8 mouse cellular contexts compared by ENCODE assay signal in the genomic region with DNA sequence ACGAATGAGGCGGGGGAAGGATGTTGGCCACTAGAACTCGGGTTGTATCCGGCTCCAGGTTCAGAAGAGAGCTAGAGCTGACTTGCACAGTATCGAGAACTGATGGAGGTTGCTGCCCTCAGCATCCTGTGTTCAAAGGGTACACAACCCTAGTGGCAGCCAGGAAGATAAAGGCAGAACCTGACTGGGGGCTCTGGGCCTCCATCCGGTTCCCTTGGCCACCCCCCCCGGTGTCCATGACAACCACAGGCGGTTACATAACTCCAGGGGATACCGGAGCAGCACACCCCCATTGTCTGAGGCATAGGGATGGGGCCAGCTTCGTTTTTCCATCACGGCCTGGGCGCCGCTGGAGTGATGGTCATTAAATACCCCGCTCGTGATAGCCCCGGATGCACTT. TPM values are rescaled to one million over a fixed set of nuclear protein-coding genes. Genes with fewer than 3 reads are reported as not detected.
DNase-seq lines count a peak whose midpoint lies in the region; ATAC-seq and TF ChIP-seq lines count a peak whose summit lies in the region.

No protein-coding gene starts in this region.

- no peak for ATAC-seq in forebrain, embryonic 16.5 days
- no peak for ATAC-seq in intestine, embryonic 16.5 days
- ATAC-seq in liver, embryonic 14.5 days (ENCODE audit: insufficient read depth), result no peak
- ATAC-seq in neural tube, embryonic 11.5 days (ENCODE audit: insufficient read depth, low FRiP score, low TSS enrichment), result peak; percentile 10; the same call in 1 of the 2 replicates

- no peak for TF ChIP-seq EP300 in liver, embryonic 14.5 days (IDR thresholded peaks at IDR 0.05; ENCODE audit: low read depth)

- H3K4me2 ChIP-seq in forebrain, embryonic 16.5 days (ENCODE audit: low read length), result peak overlapping the region; percentile 82
- H3K4me2 ChIP-seq in intestine, embryonic 16.5 days (ENCODE audit: low read depth, low read length), result peak overlapping the region; percentile 89
- H3K4me2 ChIP-seq in liver, embryonic 14.5 days (ENCODE audit: low read depth), result peak overlapping the region; percentile 82
- H3K4me2 ChIP-seq in neural tube, embryonic 11.5 days (ENCODE audit: low read depth), result peak overlapping the region; percentile 85

- peak overlapping the region; percentile 55 for H3K4me3 ChIP-seq in forebrain, embryonic 16.5 days (replicated peaks; ENCODE audit: low read length)
- H3K4me3 ChIP-seq in intestine, embryonic 16.5 days (ENCODE audit: low read length), result peak overlapping the region; percentile 81
- peak overlapping the region; percentile 68 to 71 for H3K4me3 ChIP-seq in liver, embryonic 14.5 days (ENCODE audit: insufficient read depth in 1 of 2, low read depth in 2 of 2, low read length in 2 of 2)
- peak overlapping the region; percentile 93 for H3K4me3 ChIP-seq in neural tube, embryonic 11.5 days (ENCODE audit: low read depth, low read length)

- TF ChIP-seq CTCF in liver, embryonic 14.5 days (IDR thresholded peaks at IDR 0.05; ENCODE audit: low read depth), result no peak

- H3K36me3 ChIP-seq in forebrain, embryonic 16.5 days (ENCODE audit: control insufficient read depth, insufficient read depth), result peaks cover 10% of the 10 kb centered on the region
- H3K36me3 ChIP-seq in intestine, embryonic 16.5 days (ENCODE audit: control insufficient read depth, insufficient read depth, low read length), result peaks cover 7% of the 10 kb centered on the region
- H3K36me3 ChIP-seq in liver, embryonic 14.5 days (replicated peaks; ENCODE audit: control insufficient read depth, insufficient read depth, low read depth), result peaks cover 2% of the 10 kb centered on the region; the same call in 1 of the 2 replicates
- peaks cover 10% of the 10 kb centered on the region for H3K36me3 ChIP-seq in neural tube, embryonic 11.5 days (ENCODE audit: control insufficient read depth, insufficient read depth, low read length)

- peaks cover 43% of the 10 kb centered on the region for H3K4me1 ChIP-seq in forebrain, embryonic 16.5 days (replicated peaks; ENCODE audit: control insufficient read depth, insufficient read depth, low read length)
- H3K4me1 ChIP-seq in intestine, embryonic 16.5 days (ENCODE audit: control insufficient read depth, insufficient read depth, low read length), result peaks cover 21% of the 10 kb centered on the region
- H3K4me1 ChIP-seq in liver, embryonic 14.5 days (replicated peaks; ENCODE audit: control insufficient read depth in 2 of 2, insufficient read depth in 2 of 2, low read length in 1 of 2), result peaks cover 11 to 17% of the 10 kb centered on the region in 2 experiments
- H3K4me1 ChIP-seq in neural tube, embryonic 11.5 days (ENCODE audit: control insufficient read depth, insufficient read depth, low read length), result peaks cover 18% of the 10 kb centered on the region

- H3K27me3 ChIP-seq in forebrain, embryonic 16.5 days (replicated peaks; ENCODE audit: control insufficient read depth, insufficient read depth, low read length), result no peaks in the 10 kb centered on the region
- H3K27me3 ChIP-seq in intestine, embryonic 16.5 days (replicated peaks; ENCODE audit: control insufficient read depth, insufficient read depth, low read length), result no peaks in the 10 kb centered on the region
- no peaks in the 10 kb centered on the region for H3K27me3 ChIP-seq in liver, embryonic 14.5 days (ENCODE audit: control insufficient read depth, insufficient read depth, low read length)
- no peaks in the 10 kb centered on the region for H3K27me3 ChIP-seq in neural tube, embryonic 11.5 days (ENCODE audit: control insufficient read depth, insufficient read depth, low read length)

- peak overlapping the region; percentile 76 for H3K9ac ChIP-seq in forebrain, embryonic 16.5 days (replicated peaks; ENCODE audit: low read depth, low read length)
- peak overlapping the region; percentile 88 for H3K9ac ChIP-seq in intestine, embryonic 16.5 days (ENCODE audit: low read depth, low read length)
- peak overlapping the region; percentile 80 for H3K9ac ChIP-seq in liver, embryonic 14.5 days (replicated peaks)
- H3K9ac ChIP-seq in neural tube, embryonic 11.5 days (ENCODE audit: low read length), result peak overlapping the region; percentile 87

- DNase-seq in left cerebral cortex, adult 18-20 months (ENCODE audit: low spot score in 2 of 2), result peak; percentile 54 to 68
- no peak for DNase-seq in left cerebral cortex, postnatal 4 days
- DNase-seq in cerebellum, adult 11 months, result peak; percentile 75
- DNase-seq in liver, embryonic 14.5 days (ENCODE audit: low read depth in 3 of 3, low spot score in 3 of 3), result peak in 1 of 3 experiments; percentile 29
- peak; percentile 46 for DNase-seq in neural tube, embryonic 11.5 days (ENCODE audit: low spot score)
- no peak for DNase-seq in urinary bladder, adult 18-20 months (ENCODE audit: low spot score in 2 of 2)

- intact Hi-C loops in left cerebral cortex, postnatal 4 days (cut with DNase I), result no loop called here

- no peak overlapping the region; the same call in 1 of the 2 replicates for H3K27ac ChIP-seq in forebrain, embryonic 16.5 days (ENCODE audit: low read length)
- no peak overlapping the region for H3K27ac ChIP-seq in intestine, embryonic 16.5 days (ENCODE audit: low read length)
- H3K27ac ChIP-seq in liver, embryonic 14.5 days, result no peak overlapping the region
- no peak overlapping the region; the same call in 1 of the 2 replicates for H3K27ac ChIP-seq in neural tube, embryonic 11.5 days (ENCODE audit: low read depth, low read length)

- WGBS in forebrain, embryonic 16.5 days, result 2% methylated on average over 16 of the region's 16 CpGs
- WGBS in intestine, embryonic 16.5 days, result 8% methylated on average over 16 of the region's 16 CpGs
- WGBS in liver, embryonic 14.5 days (ENCODE audit: insufficient replicate concordance), result 7% methylated on average over 16 of the region's 16 CpGs
- 6% methylated on average over 16 of the region's 16 CpGs for WGBS in neural tube, embryonic 11.5 days

- H3K9me3 ChIP-seq in forebrain, embryonic 16.5 days (ENCODE audit: control insufficient read depth, low read length), result no peaks in the 10 kb centered on the region
- H3K9me3 ChIP-seq in intestine, embryonic 16.5 days (ENCODE audit: control insufficient read depth, low read length), result no peaks in the 10 kb centered on the region
- no peaks in the 10 kb centered on the region for H3K9me3 ChIP-seq in liver, embryonic 14.5 days (ENCODE audit: control insufficient read depth, low read length)
- H3K9me3 ChIP-seq in neural tube, embryonic 11.5 days (ENCODE audit: control insufficient read depth, low read length), result no peaks in the 10 kb centered on the region

RNA-seq across cellular contexts. Expression of gene Abhd8, which starts 0.7 kb away (rescaled TPM):
- 100 to 1,000 TPM; 318 to 342 TPM for total RNA-seq in left cerebral cortex, adult 18-20 months (2021)
- total RNA-seq in left cerebral cortex, postnatal 4 days (2021), result 100 to 1,000 TPM; 113 to 121 TPM
- 113 and 127 TPM in 2 replicates for polyA plus RNA-seq in forebrain, embryonic 16.5 days (2015; fragmentation: Nextera tagmentation; extraction: Ambion mirVana)
- 24.0 and 25.1 TPM in 2 replicates for polyA plus RNA-seq in intestine, embryonic 16.5 days (2015; fragmentation: Nextera tagmentation; extraction: Ambion mirVana)
- polyA plus RNA-seq in liver, embryonic 14.5 days (2012; rRNA removed), result 6.6 and 7.5 TPM in 2 replicates
- 5.3 and 6.8 TPM in 2 replicates for polyA plus RNA-seq in liver, embryonic 14.5 days (2014; fragmentation: Nextera tagmentation; extraction: Ambion mirVana)
- polyA plus RNA-seq in neural tube, embryonic 11.5 days (2014; fragmentation: Nextera tagmentation; extraction: Ambion mirVana), result 60.7 and 63.4 TPM in 2 replicates

RNA-seq across cellular contexts. Expression of gene Mrpl34, which starts 2.0 kb away (rescaled TPM):
- 10 to 100 TPM; 58.6 to 61.4 TPM for total RNA-seq in left cerebral cortex, adult 18-20 months (2021)
- 10 to 100 TPM; 71.3 to 73.7 TPM for total RNA-seq in left cerebral cortex, postnatal 4 days (2021)
- 173 and 178 TPM in 2 replicates for polyA plus RNA-seq in forebrain, embryonic 16.5 days (2015; fragmentation: Nextera tagmentation; extraction: Ambion mirVana)
- polyA plus RNA-seq in intestine, embryonic 16.5 days (2015; fragmentation: Nextera tagmentation; extraction: Ambion mirVana), result 224 and 234 TPM in 2 replicates
- 45.8 and 73.0 TPM in 2 replicates for polyA plus RNA-seq in liver, embryonic 14.5 days (2012; rRNA removed)
- polyA plus RNA-seq in liver, embryonic 14.5 days (2014; fragmentation: Nextera tagmentation; extraction: Ambion mirVana), result 109 and 114 TPM in 2 replicates
- polyA plus RNA-seq in neural tube, embryonic 11.5 days (2014; fragmentation: Nextera tagmentation; extraction: Ambion mirVana), result 196 and 205 TPM in 2 replicates

RNA-seq across cellular contexts. Expression of gene Dda1, which starts 6.2 kb away (rescaled TPM):
- total RNA-seq in left cerebral cortex, adult 18-20 months (2021), result 10 to 100 TPM; 76.7 to 86.1 TPM
- 100 to 1,000 TPM; 135 to 139 TPM for total RNA-seq in left cerebral cortex, postnatal 4 days (2021)
- polyA plus RNA-seq in forebrain, embryonic 16.5 days (2015; fragmentation: Nextera tagmentation; extraction: Ambion mirVana), result 218 and 236 TPM in 2 replicates
- 88.1 and 91.7 TPM in 2 replicates for polyA plus RNA-seq in intestine, embryonic 16.5 days (2015; fragmentation: Nextera tagmentation; extraction: Ambion mirVana)
- 24.8 and 25.4 TPM in 2 replicates for polyA plus RNA-seq in liver, embryonic 14.5 days (2012; rRNA removed)
- 34.4 and 36.9 TPM in 2 replicates for polyA plus RNA-seq in liver, embryonic 14.5 days (2014; fragmentation: Nextera tagmentation; extraction: Ambion mirVana)
- 162 and 170 TPM in 2 replicates for polyA plus RNA-seq in neural tube, embryonic 11.5 days (2014; fragmentation: Nextera tagmentation; extraction: Ambion mirVana)

RNA-seq across cellular contexts. Expression of gene Ano8, which starts 23.0 kb away (rescaled TPM):
- total RNA-seq in left cerebral cortex, adult 18-20 months (2021), result 10 to 100 TPM; 56.2 to 58.6 TPM
- total RNA-seq in left cerebral cortex, postnatal 4 days (2021), result 10 to 100 TPM; 88.0 to 91.9 TPM
- polyA plus RNA-seq in forebrain, embryonic 16.5 days (2015; fragmentation: Nextera tagmentation; extraction: Ambion mirVana), result 4.1 and 4.4 TPM in 2 replicates
- polyA plus RNA-seq in intestine, embryonic 16.5 days (2015; fragmentation: Nextera tagmentation; extraction: Ambion mirVana), result 0.20 and 0.43 TPM in 2 replicates
- polyA plus RNA-seq in liver, embryonic 14.5 days (2012; rRNA removed), result 1.4 and 1.7 TPM in 2 replicates
- 0.14 and 0.15 TPM in 2 replicates for polyA plus RNA-seq in liver, embryonic 14.5 days (2014; fragmentation: Nextera tagmentation; extraction: Ambion mirVana)
- polyA plus RNA-seq in neural tube, embryonic 11.5 days (2014; fragmentation: Nextera tagmentation; extraction: Ambion mirVana), result 5.6 and 6.3 TPM in 2 replicates

RNA-seq across cellular contexts. Expression of gene Gtpbp3, which starts 25.1 kb away (rescaled TPM):
- total RNA-seq in left cerebral cortex, adult 18-20 months (2021), result 10 to 100 TPM; 29.3 to 36.7 TPM
- 10 to 100 TPM; 23.0 to 24.1 TPM for total RNA-seq in left cerebral cortex, postnatal 4 days (2021)
- 12.1 and 12.6 TPM in 2 replicates for polyA plus RNA-seq in forebrain, embryonic 16.5 days (2015; fragmentation: Nextera tagmentation; extraction: Ambion mirVana)
- 14.0 and 14.9 TPM in 2 replicates for polyA plus RNA-seq in intestine, embryonic 16.5 days (2015; fragmentation: Nextera tagmentation; extraction: Ambion mirVana)
- polyA plus RNA-seq in liver, embryonic 14.5 days (2012; rRNA removed), result 9.2 and 10.0 TPM in 2 replicates
- polyA plus RNA-seq in liver, embryonic 14.5 days (2014; fragmentation: Nextera tagmentation; extraction: Ambion mirVana), result 1.3 and 1.8 TPM in 2 replicates
- polyA plus RNA-seq in neural tube, embryonic 11.5 days (2014; fragmentation: Nextera tagmentation; extraction: Ambion mirVana), result 6.0 and 8.4 TPM in 2 replicates

Comparison
In these comparisons a context has a peak if more than half of its experiments do, and no peak if none do; other contexts are left out.
1. DNase-seq: peak in left cerebral cortex, adult 18-20 months (2 of 2), cerebellum, adult 11 months (single experiment) and neural tube, embryonic 11.5 days (single experiment); none in left cerebral cortex, postnatal 4 days (single experiment) and urinary bladder, adult 18-20 months (0 of 2).
2. Peak in every context shown above with its lines, with median percentiles within 50 percentile points of each other: H3K4me2 ChIP-seq, H3K4me3 ChIP-seq and H3K9ac ChIP-seq.